32 mouse cellular contexts compared by ENCODE assay signal in genomic region chr9:96558594-96558993, GRCm38 (mm10). TPM values are rescaled to one million over a fixed set of nuclear protein-coding genes. Genes with fewer than 3 reads are reported as not detected.
"Had no signal": no experiment of that assay in that cellular context is flagged by ENCODE, and none has a peak within 500 bp of the region (broad histone marks: within the 10 kb centered on the region; RNA-seq: fewer than 3 reads in every experiment).

No protein-coding gene starts in this region.

- H3K27me3 ChIP-seq: heart, embryonic 12.5 days; hindbrain, embryonic 12.5 days; intestine, embryonic 15.5 days; limb, embryonic 12.5 days had no signal

- H3K9me3 ChIP-seq: heart, embryonic 10.5 days; heart, embryonic 12.5 days; hindbrain, embryonic 10.5 days; hindbrain, embryonic 12.5 days; intestine, embryonic 15.5 days; limb, embryonic 10.5 days; limb, embryonic 12.5 days had no signal

- H3K27ac ChIP-seq: heart, adult 2 months; heart, embryonic 10.5 days; hindbrain, embryonic 10.5 days; hindbrain, embryonic 12.5 days; hindbrain, embryonic 14.5 days; intestine, embryonic 15.5 days; layer of hippocampus, adult 2 months; left cerebral cortex, adult 2 months; limb, embryonic 10.5 days; limb, embryonic 12.5 days had no signal

- DNase-seq: gastrocnemius, postnatal 14 days; gastrocnemius, postnatal 36 days; heart, adult 11 months; heart, adult 2 months; heart, postnatal 10 days; heart, postnatal 4 days; kidney, adult 18-20 months; kidney, adult 8-10 months; kidney, postnatal 10 days; kidney, postnatal 25 days; kidney, postnatal 4 days had no signal

- H3K4me2 ChIP-seq: heart, embryonic 12.5 days; hindbrain, embryonic 12.5 days; hindbrain, embryonic 14.5 days; intestine, embryonic 15.5 days; limb, embryonic 12.5 days had no signal

- H3K9ac ChIP-seq: heart, embryonic 12.5 days; hindbrain, embryonic 12.5 days; hindbrain, embryonic 14.5 days; intestine, embryonic 15.5 days; limb, embryonic 12.5 days had no signal

- H3K4me3 ChIP-seq: heart, adult 2 months; heart, embryonic 10.5 days; heart, embryonic 12.5 days; hindbrain, embryonic 10.5 days; hindbrain, embryonic 12.5 days; intestine, embryonic 15.5 days; layer of hippocampus, adult 2 months; left cerebral cortex, adult 2 months; limb, embryonic 10.5 days; limb, embryonic 12.5 days had no signal

- H3K4me1 ChIP-seq: heart, embryonic 10.5 days; hindbrain, embryonic 10.5 days; hindbrain, embryonic 12.5 days; intestine, embryonic 15.5 days; limb, embryonic 10.5 days; limb, embryonic 12.5 days had no signal

- ATAC-seq: hindbrain, embryonic 16.5 days; inflammation-experienced regulatory T-cells, adult 6 months; intestine, embryonic 15.5 days; intestine, postnatal 0 days had no signal

RNA-seq across cellular contexts. Expression of gene Gm28729, which starts 33.5 kb away (rescaled TPM):
- total RNA-seq: gastrocnemius, adult 18-20 months; heart, adult 2 months; heart, postnatal 10 days; heart, postnatal 25 days; heart, postnatal 4 days; left cerebral cortex, adult 2 months; left cerebral cortex, postnatal 36 days; liver, adult 2 months had no signal
- polyA plus RNA-seq: heart, adult 2 months; heart, embryonic 10.5 days; heart, embryonic 12.5 days; heart, embryonic 14.5 days; heart, embryonic 16.5 days; inflammation-experienced regulatory T-cells, adult 6 months; intestine, embryonic 15.5 days; intestine, postnatal 0 days; kidney, embryonic 14.5 days; kidney, embryonic 16.5 days; limb, embryonic 10.5 days; limb, embryonic 12.5 days; liver, adult 2 months had no signal
